Mouse (Mus musculus): ENCODE measurements around the gene Stard13.

The Stard13 gene

DNA sequence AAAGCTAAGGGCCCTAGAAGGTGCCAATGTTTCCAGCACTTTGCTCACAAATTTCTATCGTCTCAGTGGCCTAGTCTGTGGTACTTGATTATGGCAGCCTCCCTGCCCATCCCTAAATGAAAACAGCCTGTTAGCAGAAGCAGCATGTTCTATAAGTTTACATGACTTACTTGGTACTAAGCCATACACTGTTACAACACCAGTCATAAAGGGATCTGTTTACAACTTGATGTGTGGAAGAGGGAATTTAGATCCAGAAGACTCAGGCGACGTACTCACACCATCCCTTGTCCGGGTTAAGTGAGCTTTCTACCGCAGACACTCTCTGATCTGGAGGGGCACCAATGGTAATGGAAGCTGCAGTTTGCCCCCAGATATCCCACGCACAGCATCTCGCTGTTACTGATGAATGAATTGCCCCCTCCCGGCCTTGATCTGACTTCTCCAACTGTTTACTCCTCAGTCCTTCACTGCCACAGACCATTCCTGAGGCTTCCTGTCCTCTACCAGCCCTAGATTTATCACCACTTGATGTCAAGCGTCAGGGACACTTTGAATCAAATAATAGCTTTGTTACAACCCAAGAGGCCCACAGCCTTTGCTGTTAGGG, 53.4 kb downstream of the Stard13 start:
- DNase-seq = no peak

DNA sequence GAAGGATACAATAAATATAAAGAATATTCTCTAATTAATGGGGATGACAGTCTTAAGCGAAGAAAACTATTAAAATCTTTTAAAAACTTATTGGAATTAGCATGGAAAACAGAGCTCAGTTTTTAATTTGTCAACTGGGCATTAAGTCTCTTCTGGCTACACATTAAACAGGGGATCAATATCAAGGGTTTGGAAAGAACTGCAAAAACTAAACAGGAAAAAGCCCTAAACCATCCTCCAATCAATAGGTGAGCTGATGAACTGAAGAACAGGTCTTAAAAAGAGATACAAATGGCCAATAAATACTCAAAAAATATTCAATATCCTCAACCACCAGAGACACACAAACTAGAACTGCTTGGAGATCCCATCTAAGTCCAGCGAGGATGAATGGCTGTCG, 56.5 kb downstream of the Stard13 start:
- DNase-seq = no peak

DNA sequence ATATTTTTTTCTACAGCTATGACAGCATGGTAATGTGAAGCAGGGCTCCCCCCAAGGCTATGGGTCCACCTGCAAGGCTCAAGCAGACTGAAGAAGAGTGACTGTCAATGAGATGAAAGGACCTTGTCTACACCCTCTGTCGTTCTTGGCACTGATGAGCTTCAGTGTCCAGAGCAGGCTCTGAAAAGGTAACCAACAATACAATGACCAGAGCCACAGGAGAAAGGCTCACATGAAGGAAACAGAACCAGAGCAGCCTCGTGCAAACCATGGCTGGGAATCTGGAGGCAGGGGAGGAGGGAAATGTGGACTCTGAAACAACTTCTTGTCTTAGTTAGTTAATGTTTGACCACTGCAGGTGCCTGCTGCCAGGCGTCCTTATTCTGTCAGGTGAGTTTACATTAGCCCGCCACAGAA, 57.7 kb downstream of the Stard13 start:
- peak; percentile 82 for DNase-seq

DNA sequence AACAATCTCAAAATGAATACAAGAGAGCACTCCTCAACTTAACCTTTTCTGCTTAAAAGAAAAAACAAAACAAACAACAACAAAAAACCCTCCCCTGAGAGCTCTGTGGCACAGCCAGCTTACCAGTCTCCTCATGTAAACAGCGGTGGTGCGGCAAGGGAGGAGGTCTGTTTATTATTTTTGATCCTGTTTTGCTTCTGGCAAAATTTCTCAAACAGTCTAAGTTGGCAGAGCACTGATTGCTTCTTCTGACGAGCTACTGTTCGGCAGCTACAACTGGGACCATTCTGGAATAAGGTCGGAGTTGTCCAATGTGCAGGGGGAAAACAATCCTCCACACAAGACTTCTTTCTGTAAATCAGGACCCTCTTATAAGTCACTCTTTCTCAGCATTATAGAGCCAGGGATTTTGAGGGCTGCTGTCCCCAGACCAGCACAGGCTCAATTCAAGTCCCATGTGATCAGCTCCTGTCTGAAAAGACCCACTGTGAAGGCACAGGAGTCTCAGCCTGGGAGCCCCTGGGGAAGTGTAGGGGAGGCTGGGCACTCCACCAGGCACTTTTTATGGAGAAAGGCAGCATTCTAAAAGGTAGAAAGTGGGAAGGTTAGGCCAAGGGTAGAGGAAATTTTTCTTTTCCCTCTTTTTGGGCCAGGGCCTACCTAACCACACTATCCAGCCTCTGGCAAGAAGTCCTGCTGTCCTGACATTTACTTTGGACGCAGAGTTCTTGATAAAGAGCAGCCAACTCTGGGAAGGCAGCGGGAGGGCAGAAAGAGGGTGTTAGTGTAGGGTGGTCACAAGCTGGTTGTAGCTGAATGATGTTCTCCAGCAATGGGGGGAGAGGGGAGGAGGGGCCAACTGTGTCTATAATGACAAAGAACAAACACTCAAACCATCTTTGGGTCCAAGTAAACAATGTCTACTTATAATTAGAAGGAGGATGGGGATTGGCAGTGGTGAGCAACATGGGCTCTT, 58.9 kb downstream of the Stard13 start:
- DNase-seq = no peak

DNA sequence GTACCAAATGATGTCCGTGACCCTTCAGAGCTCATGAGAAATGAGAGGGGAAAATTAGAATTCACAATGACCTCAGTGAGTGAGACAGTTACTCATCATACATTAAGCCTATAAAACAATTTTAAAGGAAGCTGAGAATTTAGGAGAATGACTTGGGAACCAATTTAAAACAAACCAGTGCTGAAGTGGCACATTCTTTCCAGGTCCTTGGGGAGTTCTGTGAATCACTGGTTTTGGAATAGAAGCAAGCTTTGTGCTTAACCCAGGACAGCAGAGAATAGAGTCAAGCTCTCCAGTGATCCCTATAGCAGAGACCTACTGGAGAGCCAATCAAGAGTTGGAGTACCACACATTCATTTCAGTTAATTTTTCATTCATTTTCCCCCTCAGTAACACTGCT, 59.9 kb downstream of the Stard13 start:
- no peak for DNase-seq

DNA sequence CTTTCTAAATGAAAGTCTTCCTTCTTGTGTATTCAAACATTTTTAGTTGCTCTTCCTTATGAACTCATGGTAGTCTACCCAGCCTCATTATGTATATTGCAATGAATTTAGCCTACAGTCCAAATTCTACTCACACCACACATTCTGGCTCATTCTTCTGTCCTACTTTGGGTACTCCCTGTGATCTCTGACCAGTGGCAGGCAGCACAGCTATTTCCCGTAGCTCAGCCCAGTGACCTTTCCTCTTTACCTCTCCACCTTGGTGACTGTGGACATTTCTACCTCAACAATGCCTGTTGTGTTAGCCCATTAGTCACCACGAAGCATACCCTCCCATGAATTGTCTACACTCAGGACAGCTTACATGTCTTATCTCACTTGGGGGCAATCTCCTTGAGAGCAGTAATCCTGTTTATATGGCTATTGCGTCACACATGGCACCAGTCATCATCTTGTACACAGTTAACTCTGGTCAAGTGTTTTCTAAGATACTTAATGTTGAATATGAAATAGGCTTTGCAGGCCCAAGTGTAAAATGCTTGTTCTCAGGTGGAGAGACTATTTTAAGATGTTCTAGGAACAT, 63.4 kb downstream of the Stard13 start:
- no peak for DNase-seq

DNA sequence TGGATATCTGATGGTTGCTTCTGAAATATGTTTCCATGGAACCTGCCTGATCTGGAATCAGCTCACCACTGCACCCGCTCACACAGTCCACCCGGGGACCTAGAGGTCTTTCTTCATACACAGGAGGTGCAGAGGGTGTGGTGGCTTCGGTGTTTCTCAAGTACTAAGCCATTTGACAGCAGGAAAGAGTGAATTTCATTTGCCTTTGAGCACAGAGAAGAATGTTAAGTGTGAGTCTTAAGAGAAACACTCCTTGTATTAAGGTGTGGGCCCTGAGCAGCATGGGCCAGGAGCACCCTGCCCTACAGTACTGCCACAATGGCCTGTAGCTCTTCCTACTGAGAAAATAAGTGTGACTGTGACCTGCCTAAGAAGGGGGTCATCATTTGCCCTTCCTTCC, 65.4 kb downstream of the Stard13 start:
- no peak for DNase-seq

DNA sequence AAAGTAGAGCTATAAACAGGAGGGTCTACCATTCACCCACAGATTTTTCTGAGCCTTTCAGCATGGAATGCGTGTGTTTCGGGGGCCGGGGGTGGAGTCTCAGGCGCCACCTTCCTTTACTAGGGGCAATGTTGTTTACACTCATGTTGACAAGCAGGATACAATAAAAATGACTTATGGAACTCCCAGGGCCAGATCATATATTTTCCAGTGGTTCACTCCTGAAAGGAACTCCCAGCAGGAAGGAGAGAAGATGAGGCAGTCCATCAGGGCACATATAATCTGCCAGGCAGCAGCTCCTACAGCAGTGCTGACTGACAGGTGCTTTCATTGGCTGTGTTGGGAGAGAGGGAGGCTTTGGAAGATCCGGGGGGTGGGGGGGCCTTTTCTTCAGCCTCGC, 66.0 kb downstream of the Stard13 start:
- DNase-seq = no peak

DNA sequence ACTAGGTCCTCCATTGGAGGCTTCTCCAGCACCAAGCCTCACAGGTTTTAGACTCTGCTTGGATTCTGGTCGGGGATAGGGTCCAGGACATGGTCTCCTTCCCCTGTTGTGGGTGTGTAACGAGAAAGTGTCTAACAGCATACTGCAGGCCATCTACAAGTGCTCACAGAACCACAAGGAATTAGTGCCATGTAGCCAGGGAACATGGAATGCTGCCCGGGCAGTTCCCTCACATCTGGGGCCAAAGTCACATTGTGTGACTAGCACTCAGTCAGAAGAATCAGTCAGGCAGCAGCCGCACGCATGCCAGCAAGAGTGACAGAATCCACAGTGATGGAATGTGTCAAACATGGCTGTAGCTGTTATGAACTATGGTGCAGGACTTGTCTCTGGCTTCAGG, 67.4 kb downstream of the Stard13 start:
- DNase-seq = peak; percentile 72

DNA sequence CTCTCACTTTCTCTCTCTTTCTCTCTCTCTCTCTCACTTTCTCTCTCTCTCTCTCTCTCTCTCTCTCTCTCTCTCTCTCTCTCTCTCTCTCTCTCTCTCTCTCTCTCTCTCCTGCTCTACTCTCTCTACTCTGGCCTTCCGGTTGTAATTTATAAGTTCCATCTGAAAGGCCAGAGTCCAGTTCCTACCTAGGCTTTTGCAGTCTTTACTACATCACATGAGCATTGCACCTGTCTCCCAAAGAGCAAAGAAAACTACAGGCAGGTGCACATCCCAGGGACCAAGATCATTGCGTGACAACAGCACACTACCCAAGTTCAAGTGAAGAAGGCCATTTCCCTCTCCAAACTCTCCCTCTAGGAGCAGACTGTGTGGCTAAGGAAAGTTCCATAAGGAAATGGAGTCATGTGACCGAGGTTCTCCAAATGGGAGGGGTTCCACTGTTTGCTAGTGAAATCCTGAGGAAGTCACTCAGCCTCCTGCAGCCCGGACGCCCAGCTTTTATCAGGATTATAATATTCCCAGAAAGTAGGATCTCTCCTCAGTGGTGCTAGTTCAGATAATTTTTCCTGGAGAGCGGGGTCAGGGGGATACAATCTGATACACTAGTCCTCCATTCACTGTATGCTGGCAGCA, 68.1 kb downstream of the Stard13 start:
- DNase-seq = no peak

DNA sequence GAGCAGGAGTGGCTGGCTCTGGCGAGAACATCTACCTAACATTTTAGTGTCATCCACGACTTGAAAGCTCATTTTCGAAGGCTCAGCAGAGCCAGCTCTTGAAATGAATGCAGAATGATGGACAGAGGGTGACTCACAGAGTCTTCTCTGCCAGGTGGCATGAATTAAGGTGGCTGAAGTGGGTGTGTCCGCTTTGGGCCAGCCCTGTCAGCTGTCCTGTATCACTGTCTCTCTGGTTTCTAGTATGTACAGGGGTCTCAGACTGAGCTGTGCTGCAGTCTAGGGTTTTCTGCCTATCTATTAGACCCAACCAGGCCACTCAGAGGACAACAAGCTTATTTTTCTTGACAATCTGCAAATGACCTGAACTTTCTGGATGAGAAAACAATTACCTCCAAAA, 68.8 kb downstream of the Stard13 start:
- DNase-seq = no peak

DNA sequence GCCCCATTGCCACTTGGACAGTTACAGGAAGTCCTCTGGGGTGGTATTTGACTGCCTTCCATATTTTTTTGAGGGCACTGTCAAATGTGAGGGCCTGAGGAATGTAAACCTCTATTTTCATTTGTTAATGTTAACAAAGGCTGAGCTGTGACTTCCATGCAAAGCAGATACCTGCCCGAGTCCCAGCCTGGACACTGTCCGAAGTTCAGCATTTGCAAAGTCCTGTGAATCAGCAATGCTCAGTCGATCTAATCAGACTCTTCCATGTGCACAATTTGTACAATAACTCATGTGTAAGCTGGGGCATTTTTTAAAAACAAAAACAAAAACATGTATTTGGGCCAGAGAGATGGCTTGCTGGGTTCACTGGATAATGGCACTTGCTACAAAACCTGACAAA, 71.0 kb downstream of the Stard13 start:
- peak; percentile 30 for DNase-seq

DNA sequence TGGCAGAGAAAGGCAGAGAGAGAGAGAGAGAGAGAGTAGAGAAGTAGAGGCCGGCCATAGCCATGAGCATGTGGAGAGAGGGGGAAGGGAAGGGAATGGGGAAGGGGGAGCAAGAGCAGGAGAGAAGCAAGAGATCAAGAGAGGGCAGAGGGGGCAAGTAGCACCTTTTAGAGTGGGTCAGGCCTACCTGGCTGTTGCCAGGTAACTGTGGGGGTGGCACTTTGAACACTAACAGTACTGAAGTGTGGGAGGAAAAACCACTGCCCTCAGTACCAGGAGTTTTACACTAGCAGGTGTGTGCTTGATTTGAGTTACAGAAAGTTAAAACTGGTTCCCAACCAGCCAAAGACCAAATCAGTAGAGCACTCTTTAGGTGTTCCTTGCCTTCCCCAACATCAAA, 78.4 kb downstream of the Stard13 start:
- DNase-seq = no peak

DNA sequence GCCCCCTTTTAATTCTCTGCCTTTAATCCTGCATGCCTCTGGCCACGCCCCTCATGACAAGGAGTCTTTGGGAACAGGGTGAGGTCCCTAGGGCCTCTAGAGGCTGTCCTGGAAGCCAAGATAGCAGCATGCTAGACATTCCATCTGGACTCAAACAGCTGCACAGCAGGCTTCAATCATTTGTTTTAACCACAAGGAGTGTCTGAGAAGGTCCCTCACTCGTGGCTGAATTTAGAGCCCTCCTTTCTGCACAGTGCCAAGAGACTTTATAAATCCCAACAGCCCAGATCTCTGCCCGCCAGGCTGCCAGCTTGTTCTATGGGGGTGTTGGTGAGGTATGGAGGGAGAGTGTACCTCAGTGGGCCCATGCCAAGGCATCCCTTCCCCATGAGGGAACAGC, 78.9 kb downstream of the Stard13 start:
- no peak for DNase-seq

DNA sequence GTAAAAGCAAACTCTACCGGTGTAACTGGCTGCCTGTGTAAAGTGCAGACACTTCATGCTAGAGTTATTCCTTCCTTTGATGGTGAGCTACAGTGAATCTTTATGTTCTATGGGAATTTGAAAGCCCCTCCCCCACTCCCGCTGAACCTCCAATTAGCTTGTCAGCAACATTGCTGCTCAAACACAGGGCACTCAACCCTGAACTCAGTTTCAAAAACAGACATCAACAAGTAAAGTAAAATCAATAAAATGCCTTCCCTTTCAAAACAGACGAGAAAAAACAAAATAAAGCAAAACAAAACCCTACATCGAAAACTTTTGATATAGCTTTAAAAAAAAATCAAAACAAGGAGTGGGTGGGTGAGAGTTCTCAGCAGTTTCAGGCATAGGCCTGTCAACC, 79.6 kb downstream of the Stard13 start:
- DNase-seq = no peak

DNA sequence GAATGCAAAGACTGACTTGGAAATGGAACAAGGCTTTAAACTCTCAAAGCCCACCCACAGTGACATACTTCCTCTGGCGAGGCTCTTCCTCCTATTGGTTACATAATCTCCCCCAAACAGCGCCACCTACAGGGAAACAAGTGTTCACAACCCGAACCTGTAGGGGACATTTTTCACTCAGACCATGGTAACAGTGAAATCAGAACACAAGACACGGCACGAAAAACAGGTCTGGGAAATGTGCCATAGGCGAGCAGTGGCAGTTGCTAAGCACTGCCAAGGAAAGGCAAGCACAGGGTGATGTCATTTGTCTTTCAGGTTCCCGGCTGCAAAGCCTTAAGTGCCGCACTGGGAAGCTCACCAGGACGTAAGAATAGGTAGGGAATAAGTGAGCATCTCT, 82.1 kb downstream of the Stard13 start:
- no peak for DNase-seq

DNA sequence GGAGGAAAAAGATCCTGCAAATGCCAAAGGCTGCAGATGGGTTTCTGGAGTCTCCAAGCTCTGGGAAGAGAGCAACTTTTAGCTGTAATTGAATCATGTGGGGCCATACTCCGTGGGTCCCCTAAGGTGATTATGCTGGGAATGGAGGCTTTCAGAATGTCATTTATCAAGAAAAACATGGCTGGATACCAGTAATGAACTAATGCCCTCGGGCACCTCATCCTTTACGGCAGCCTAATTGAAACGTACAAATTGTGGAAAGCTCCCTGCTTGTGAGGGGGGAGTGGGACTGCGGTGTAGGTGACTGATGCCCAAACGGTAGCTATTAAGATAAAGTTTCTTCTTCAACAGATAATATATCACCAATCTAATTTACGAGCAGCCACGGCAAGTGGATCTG, 84.1 kb downstream of the Stard13 start:
- DNase-seq = no peak

DNA sequence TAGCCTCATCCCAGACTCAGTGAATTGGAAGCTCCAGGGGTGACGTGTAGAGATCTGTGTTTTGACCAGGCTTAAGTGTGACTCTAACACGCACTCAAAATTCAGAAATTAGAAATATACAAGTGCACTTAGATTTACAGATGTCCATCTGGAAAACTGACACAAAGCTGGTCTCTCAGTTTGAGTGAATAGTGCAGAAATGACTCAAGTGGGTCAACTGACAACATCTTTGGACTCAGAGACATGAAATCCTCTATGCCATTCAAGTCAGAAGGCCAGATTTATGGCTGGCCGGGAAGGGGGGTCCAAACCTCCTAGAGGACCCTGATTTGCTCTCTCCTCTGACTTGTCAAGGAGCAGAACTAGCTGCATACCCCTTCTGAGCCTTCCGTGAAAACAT, 85.6 kb downstream of the Stard13 start:
- DNase-seq = no peak

DNA sequence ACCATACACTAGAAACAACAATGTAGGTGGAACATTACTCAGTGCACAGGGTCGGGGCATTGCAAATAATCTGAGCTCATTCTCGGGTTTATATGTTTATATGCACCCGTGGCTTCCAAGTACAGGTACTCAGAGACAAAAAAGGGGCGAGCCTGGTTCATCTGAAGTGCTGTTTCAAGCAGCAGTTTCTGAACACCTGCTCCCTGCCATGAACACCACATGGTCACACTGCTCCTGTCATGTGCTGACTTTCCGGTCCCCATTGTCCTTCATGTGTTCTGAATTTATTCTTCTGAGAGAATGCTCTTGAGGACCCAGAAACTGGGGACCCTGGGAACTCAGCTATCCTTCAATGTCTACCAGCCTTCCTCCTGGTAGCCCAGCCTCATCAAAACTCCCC, 87.8 kb downstream of the Stard13 start:
- DNase-seq = no peak

DNA sequence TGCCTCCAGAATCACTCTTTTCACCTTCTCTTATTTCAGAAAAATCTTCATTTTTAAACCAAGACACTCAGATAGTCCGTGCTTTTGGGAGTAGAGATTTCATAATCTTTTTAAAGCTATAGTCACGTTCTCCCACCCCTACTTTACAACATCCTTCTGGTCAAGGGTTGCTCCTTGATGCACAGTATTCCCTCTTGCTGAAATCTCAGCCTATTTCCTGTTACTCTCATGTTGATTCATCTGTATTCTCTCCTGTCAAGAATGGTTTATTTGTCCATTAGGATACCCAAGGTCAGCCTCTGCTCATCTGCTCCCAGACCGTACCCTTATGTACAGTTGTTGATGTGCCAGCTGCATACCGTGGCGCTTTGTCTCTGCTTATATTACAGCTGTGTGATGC, 89.7 kb downstream of the Stard13 start:
- no peak for DNase-seq

DNA sequence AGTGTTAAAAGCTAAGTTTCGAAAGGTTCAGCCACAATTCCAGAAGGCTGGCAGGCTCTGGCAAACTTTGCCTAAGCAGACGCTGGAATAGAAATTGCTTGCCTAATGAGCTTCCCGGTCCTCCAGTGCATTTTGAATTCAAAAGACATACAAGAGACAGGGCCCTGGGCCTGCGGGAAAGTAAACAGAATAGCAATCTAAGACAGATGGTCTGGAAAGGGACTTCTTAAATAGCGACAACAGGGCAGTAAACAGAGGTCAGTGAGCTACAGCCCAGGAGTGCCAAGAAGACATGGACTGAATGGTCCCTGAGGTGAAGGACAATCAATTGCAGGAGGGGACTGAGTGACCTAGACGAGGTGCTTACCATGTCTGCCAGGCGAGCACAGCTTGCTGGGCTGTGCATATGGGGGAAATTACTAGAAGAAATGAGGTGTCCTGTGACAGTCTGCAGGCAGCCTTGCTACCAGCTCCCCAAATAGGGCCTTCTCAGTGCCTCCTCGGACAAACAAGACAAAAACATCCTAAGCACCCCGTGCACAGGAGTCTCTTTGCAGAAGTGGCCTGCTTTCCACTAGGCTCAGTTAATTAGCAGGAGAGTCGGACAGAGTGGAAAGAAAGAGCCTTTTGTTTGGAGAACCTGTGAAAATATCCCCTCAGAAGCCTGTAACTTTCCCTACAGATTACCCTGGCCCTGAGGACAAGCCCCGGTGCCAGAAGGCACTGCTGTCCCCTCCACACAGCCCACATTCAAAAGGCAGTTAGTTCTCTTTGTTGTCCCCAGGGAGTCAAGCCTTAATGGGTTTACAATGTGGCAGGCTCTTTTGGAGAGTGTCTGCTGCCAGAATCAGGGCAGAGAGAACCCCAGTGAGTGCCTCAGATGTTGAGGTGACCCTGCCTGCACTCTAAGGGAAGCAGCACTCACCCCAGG, 90.7 kb downstream of the Stard13 start:
- DNase-seq = peak; percentile 37

DNA sequence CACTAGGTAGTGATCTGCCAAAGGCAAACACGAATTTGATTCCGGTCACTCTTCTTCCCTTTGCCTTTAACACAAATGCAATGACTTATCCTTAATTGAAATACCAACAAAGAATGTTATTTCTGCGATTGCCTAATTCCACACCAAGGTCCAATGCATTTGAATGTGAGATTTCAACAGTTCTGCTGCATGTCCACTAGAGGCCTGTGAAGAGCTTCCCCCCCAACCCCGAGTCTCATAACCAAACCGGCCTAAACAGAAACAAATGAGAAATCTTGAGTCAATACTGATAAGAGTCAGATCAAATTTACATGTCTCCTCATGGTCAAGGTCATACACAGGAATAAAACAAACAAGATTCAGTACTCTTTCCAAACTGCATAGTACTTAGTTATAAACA, 91.4 kb downstream of the Stard13 start:
- DNase-seq = peak; percentile 39

DNA sequence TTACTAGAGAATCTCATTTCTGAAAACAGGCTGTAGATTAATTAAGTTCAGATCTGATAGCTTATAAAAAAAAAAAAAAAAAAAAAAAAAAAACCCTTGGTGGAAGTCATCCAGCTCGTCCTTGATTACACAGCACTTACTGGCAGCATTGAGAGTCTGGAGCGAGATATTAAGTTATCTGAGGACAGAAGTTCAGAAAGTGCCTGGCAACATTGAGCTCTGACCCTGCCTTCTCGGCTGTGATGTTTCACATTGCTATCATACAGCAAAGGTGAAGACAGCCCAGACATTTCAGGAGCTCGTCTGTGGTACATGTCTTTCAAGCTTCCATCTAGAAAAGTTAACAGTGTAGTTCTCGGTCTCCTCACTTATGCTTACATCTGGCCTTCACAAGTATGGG, 95.7 kb downstream of the Stard13 start:
- no peak for DNase-seq
